Mouse (Mus musculus) cerebellum, adult 2 months (tissue): ENCODE results near the gene Rnf126.

Experiments
- CTCF ChIP-seq: fragments of 200-500 bp; IDR thresholded peaks from 2 replicates; pipeline ENCODE4 v1.5.1; 2011; ENCODE audit warnings: low read depth, mild to moderate bottlenecking, control low read depth, low read length, moderate library complexity, borderline replicate concordance; ENCODE audit not compliant: insufficient read depth
- POLR2A ChIP-seq: fragments of 200-500 bp; IDR thresholded peaks from 2 replicates; pipeline ENCODE4 v1.6.1; 2011; ENCODE audit warnings: low read length, control low read depth, borderline replicate concordance; ENCODE audit not compliant: insufficient read depth

- TF ChIP-seq POLR2A (no peak), CTCF (no peak)
Observed at GRCm38 (mm10) chr10:79721089-79721488, 45.7 kb downstream of the Rnf126 start.
